Mouse (Mus musculus) forebrain, embryonic 11.5 days (tissue): ENCODE measurements around the gene Sbf2. TPM values are rescaled to one million over a fixed set of nuclear protein-coding genes. Genes with fewer than 3 reads are reported as not detected.

Source experiments
- ATAC-seq: fragments of 200-750 bp; cut with Nextera tagmentation; replicated peaks from 2 replicates; pipeline ENCODE4 v1.8.0; 2017; ENCODE audit warnings: moderate TSS enrichment; ENCODE audit not compliant: low FRiP score
- DNase-seq: peaks from one replicate; pipeline ENCODE4 v3.0.0-alpha.2; 2017; ENCODE audit warnings: low spot score
- H3K27ac ChIP-seq: fragments of 300-500 bp; sonication (generic); 2 replicates; pipeline ENCODE4 v1.5.1; 2014; ENCODE audit warnings: low read depth, low read length
- H3K27me3 ChIP-seq: fragments of 300-500 bp; sonication (generic); 2 replicates; pipeline ENCODE4 v1.6.1; 2014; ENCODE audit warnings: mild to moderate bottlenecking, low read length, mixed read lengths; ENCODE audit not compliant: control insufficient read depth, insufficient read depth
- H3K36me3 ChIP-seq: fragments of 300-500 bp; sonication (generic); 2 replicates; pipeline ENCODE4 v1.6.1; 2014; ENCODE audit warnings: mild to moderate bottlenecking, low read length, moderate library complexity, mixed read lengths; ENCODE audit not compliant: control insufficient read depth, insufficient read depth
- H3K4me1 ChIP-seq: fragments of 300-500 bp; sonication (generic); replicated peaks from 2 replicates; pipeline ENCODE4 v1.6.1; 2014; ENCODE audit warnings: low read length, mixed read lengths; ENCODE audit not compliant: control insufficient read depth, insufficient read depth
- H3K4me2 ChIP-seq: fragments of 300-500 bp; sonication (generic); 2 replicates; pipeline ENCODE4 v1.6.1; 2014; ENCODE audit warnings: low read depth, mild to moderate bottlenecking, low read length, moderate library complexity, mixed read lengths; ENCODE audit not compliant: severe bottlenecking
- H3K4me3 ChIP-seq: fragments of 300-500 bp; sonication (generic); 2 replicates; pipeline ENCODE4 v1.5.1; 2014; ENCODE audit warnings: low read depth, low read length
- H3K9ac ChIP-seq: fragments of 300-500 bp; sonication (generic); 2 replicates; pipeline ENCODE4 v1.6.1; 2014; ENCODE audit warnings: low read length
- H3K9me3 ChIP-seq: fragments of 300-500 bp; sonication (generic); 2 replicates; pipeline ENCODE4 v1.6.1; 2016; ENCODE audit warnings: low read length, mixed read lengths; ENCODE audit not compliant: control insufficient read depth
- WGBS: fragments of 180-500 bp; shearing (Covaris S2); extraction: QIAGEN DNeasy Blood & Tissue Kit; methylation state at CpG from one replicate; pipeline ENCODE4 v1.1.7; 2014; 5-methylcytosine and 5-hydroxymethylcytosine counted together
- polyA plus RNA-seq: library from polyadenylated mRNA; unstranded; fragments of >200 nt; fragmentation: Nextera tagmentation; extraction: Ambion mirVana; gene quantifications from 2 replicates; pipeline ENCODE4 v1.2.1, GENCODE M21; 2014

Sbf2 gene
- polyA plus RNA-seq, 1 experiment from 2014 or later: 45.1 TPM

DNA sequence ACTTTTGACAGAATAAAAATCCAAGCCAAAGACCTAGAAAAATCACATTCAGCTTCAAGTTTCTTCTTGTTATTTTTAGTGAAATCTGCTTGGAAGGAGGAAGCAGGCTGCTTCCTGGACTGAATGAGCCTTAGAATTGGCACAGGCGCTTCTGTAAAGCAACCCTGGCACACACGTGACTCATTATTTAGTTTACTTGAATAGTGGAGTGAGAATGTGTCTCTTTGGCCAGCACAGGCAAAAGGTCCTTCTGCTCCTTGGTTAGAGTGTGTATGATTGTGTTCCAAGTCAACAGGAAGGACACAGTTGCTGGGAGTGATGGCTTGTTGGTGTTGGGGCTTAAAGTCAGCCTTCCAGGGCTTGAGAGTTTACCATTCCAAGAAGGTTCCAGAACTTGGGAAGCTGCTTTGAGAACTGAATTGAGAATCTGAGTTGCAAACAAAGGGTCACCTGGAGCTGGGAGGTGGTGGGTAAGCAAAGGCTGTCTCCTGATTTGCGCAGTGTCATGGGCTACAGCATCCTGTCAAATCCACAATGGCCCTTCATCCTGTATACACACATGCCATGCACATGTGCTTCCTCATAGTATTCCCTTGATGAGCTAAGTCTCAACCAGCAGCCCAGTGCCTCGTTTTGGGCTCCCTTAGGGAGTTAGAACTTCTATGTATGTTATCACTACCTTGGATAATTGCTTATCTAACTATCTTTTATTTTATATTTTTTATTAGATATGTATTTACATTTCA is 354.6 kb downstream of the Sbf2 start:
- WGBS: 85% methylated on average over 4 of the region's 4 CpGs
- no peak overlapping the region for H3K4me2 ChIP-seq
- no peak for DNase-seq
- ATAC-seq: no peak
- no peak overlapping the region for H3K9ac ChIP-seq
- no peak overlapping the region for H3K27ac ChIP-seq
- H3K27me3 ChIP-seq: no peaks in the 10 kb centered on the region
- no peak overlapping the region for H3K4me3 ChIP-seq
- no peaks in the 10 kb centered on the region; the same call in 1 of the 2 replicates for H3K36me3 ChIP-seq
- H3K9me3 ChIP-seq: no peaks in the 10 kb centered on the region
- no peaks in the 10 kb centered on the region for H3K4me1 ChIP-seq

DNA sequence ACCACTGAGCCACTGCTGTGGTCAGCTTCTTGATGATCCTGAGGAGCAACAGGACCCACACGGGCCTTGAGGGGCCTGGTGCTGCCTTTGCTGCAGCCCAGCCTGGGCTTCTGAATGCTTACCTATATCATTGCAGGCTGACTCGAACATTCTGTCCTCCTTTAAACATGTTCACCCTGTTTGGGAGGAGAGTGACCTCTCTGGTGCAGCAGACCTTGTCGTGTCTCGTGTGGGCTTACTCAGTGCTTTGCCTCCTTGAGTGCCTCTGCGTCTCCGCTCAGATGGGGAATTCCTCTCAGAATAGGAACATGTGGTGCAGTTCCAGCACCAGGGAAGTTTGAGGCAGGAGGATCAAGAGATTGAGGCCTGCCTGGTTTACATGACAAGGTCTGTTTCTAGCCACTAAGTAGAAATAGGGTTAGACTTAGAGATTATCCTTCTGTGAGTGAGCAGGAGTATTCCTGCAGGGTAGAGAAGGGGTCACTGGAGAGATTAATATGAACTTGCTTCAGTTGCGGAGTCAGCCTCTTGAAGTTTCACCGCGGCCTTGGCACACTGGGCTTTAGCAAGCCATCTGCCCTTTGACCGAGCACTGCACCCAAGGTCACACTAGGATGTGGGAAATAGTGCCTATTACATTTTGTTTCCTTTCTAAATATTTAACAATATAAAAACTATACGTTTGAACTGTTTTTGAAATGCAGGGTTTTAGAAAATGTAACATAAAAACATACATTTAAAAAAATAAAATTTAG is 356.3 kb downstream of the Sbf2 start:
- H3K9ac ChIP-seq: no peak overlapping the region
- no peak overlapping the region for H3K4me2 ChIP-seq
- no peak overlapping the region for H3K27ac ChIP-seq
- no peaks in the 10 kb centered on the region for H3K4me1 ChIP-seq
- ATAC-seq (no peak), DNase-seq (no peak)
- 91% methylated on average over 11 of the region's 11 CpGs for WGBS
- no peaks in the 10 kb centered on the region for H3K27me3 ChIP-seq
- no peaks in the 10 kb centered on the region for H3K9me3 ChIP-seq
- no peaks in the 10 kb centered on the region; the same call in 1 of the 2 replicates for H3K36me3 ChIP-seq
- H3K4me3 ChIP-seq: no peak overlapping the region

Other genes starting within 250 kb of the Sbf2 start
- gene Adm, start 12.7 kb upstream of the Sbf2 start, polyA plus RNA-seq: 5.4 and 5.8 TPM in 2 replicates
- gene Ampd3, start 153.3 kb upstream of the Sbf2 start, polyA plus RNA-seq: 1.6 and 1.9 TPM in 2 replicates
- gene Rnf141, start 229.5 kb upstream of the Sbf2 start, polyA plus RNA-seq: 30.6 and 33.2 TPM in 2 replicates
- 2.1 and 2.8 TPM in 2 replicates for gene Lyve1, start 248.3 kb upstream of the Sbf2 start, polyA plus RNA-seq